Mouse (Mus musculus) forebrain, embryonic 16.5 days (tissue): ENCODE results near the gene Slc12a9. TPM values are rescaled to one million over a fixed set of nuclear protein-coding genes. Genes with fewer than 3 reads are reported as not detected.

Experiments
- ATAC-seq: fragments of 200-750 bp; cut with Nextera tagmentation; 2 replicates; pipeline ENCODE4 v1.8.0; 2017; ENCODE audit warnings: mild to moderate bottlenecking, moderate library complexity
- H3K27ac ChIP-seq: fragments of 300-500 bp; sonication (generic); 2 replicates; pipeline ENCODE4 v1.5.1; 2014; ENCODE audit warnings: low read length, control low read depth
- H3K27me3 ChIP-seq: fragments of 300-500 bp; sonication (generic); replicated peaks from 2 replicates; pipeline ENCODE4 v1.6.1; 2014; ENCODE audit warnings: low read length; ENCODE audit not compliant: control insufficient read depth, insufficient read depth
- H3K36me3 ChIP-seq: fragments of 300-500 bp; sonication (generic); 2 replicates; pipeline ENCODE4 v1.6.1; 2014; ENCODE audit not compliant: control insufficient read depth, insufficient read depth
- H3K4me1 ChIP-seq: fragments of 300-500 bp; sonication (generic); replicated peaks from 2 replicates; pipeline ENCODE4 v1.6.1; 2014; ENCODE audit warnings: low read length; ENCODE audit not compliant: control insufficient read depth, insufficient read depth
- H3K4me2 ChIP-seq: fragments of 300-500 bp; sonication (generic); 2 replicates; pipeline ENCODE4 v1.6.1; 2014; ENCODE audit warnings: mild to moderate bottlenecking, low read length, control low read depth
- H3K4me3 ChIP-seq: fragments of 300-500 bp; sonication (generic); replicated peaks from 2 replicates; pipeline ENCODE4 v1.5.1; 2014; ENCODE audit warnings: mild to moderate bottlenecking, low read length, control low read depth
- H3K9ac ChIP-seq: fragments of 300-500 bp; sonication (generic); replicated peaks from 2 replicates; pipeline ENCODE4 v1.6.1; 2014; ENCODE audit warnings: low read depth, low read length, control low read depth
- H3K9me3 ChIP-seq: fragments of 300-500 bp; sonication (generic); 2 replicates; pipeline ENCODE4 v1.6.1; 2016; ENCODE audit warnings: low read length; ENCODE audit not compliant: control insufficient read depth
- WGBS: fragments of 180-500 bp; shearing (Covaris S2); extraction: QIAGEN DNeasy Blood & Tissue Kit; methylation state at CpG from one replicate; pipeline ENCODE4 v1.1.7; 2014; 5-methylcytosine and 5-hydroxymethylcytosine counted together
- polyA plus RNA-seq: library from polyadenylated mRNA; unstranded; fragments of >200 nt; fragmentation: Nextera tagmentation; extraction: Ambion mirVana; gene quantifications from 2 replicates; pipeline ENCODE4 v1.2.1, GENCODE M21; 2015

Gene Slc12a9
- polyA plus RNA-seq, 1 experiment from 2014 or later, result 26.0 TPM

- ATAC-seq, result peak; percentile 98
- Histone ChIP-seq H3K9ac (peak within 1 kb of the TSS; percentile 76), H3K36me3 (peaks cover 34% of the 10 kb centered on the region), H3K4me2 (peak within 1 kb of the TSS; percentile 99), H3K27me3 (peaks cover 14% of the 10 kb centered on the region), H3K4me3 (peak within 1 kb of the TSS; percentile 71), H3K27ac (peak within 1 kb of the TSS; percentile 85), H3K4me1 (peaks cover 20% of the 10 kb centered on the region), H3K9me3 (no peaks in the 10 kb centered on the region)
- under 1% methylated on average over 52 of the region's 52 CpGs for WGBS
These were observed 39.3 kb downstream of the Slc12a9 start, which contains the start of gene Ufsp1 for GRCm38 (mm10) chr5:137293839-137294743. Gene Ufsp1, plus strand, starts transcription at chr5:137294629.

GRCm38 (mm10) chr5:137293282-137293681 lies 40.1 kb downstream of the Slc12a9 start:
- peaks cover 30% of the 10 kb centered on the region for H3K36me3 ChIP-seq
- H3K4me2 ChIP-seq, result peak overlapping the region; percentile 99
- H3K27me3 ChIP-seq, result peaks cover 17% of the 10 kb centered on the region
- peak overlapping the region; percentile 76 for H3K9ac ChIP-seq
- H3K4me3 ChIP-seq, result peak overlapping the region; percentile 71
- peak overlapping the region; percentile 85 for H3K27ac ChIP-seq
- peaks cover 27% of the 10 kb centered on the region for H3K4me1 ChIP-seq
- ATAC-seq, result no peak
- 0% methylated on average over 12 of the region's 15 CpGs for WGBS
- no peaks in the 10 kb centered on the region for H3K9me3 ChIP-seq

GRCm38 (mm10) chr5:137291381-137291926 lies 41.9 kb downstream of the Slc12a9 start:
- WGBS, result 79% methylated on average over 15 of the region's 15 CpGs
- peaks cover 21% of the 10 kb centered on the region for H3K27me3 ChIP-seq

GRCm38 (mm10) chr5:137290677-137291076 lies 42.7 kb downstream of the Slc12a9 start:
- H3K36me3 ChIP-seq, result peaks cover 4% of the 10 kb centered on the region
- ATAC-seq, result no peak
- WGBS, result 25% methylated on average over 15 of the region's 15 CpGs
- H3K4me2 ChIP-seq, result no peak overlapping the region
- H3K27me3 ChIP-seq, result peaks cover 21% of the 10 kb centered on the region
- H3K9ac ChIP-seq, result no peak overlapping the region
- no peaks in the 10 kb centered on the region for H3K9me3 ChIP-seq
- no peak overlapping the region for H3K27ac ChIP-seq
- H3K4me3 ChIP-seq, result no peak overlapping the region
- peaks cover 45% of the 10 kb centered on the region for H3K4me1 ChIP-seq

More at GRCm38 (mm10) chr5:137291381-137291926, 41.9 kb downstream of the Slc12a9 start:
- Histone ChIP-seq H3K9me3 (no peaks in the 10 kb centered on the region), H3K4me3 (no peak overlapping the region), H3K4me1 (peaks cover 42% of the 10 kb centered on the region), H3K36me3 (peaks cover 12% of the 10 kb centered on the region), H3K4me2 (no peak overlapping the region), H3K9ac (no peak overlapping the region), H3K27ac (no peak overlapping the region)
- no peak for ATAC-seq

GRCm38 (mm10) chr5:137289591-137290365 lies 43.6 kb downstream of the Slc12a9 start:
- Histone ChIP-seq H3K36me3 (no peaks in the 10 kb centered on the region), H3K27ac (no peak overlapping the region), H3K4me2 (no peak overlapping the region; the same call in 1 of the 2 replicates), H3K9me3 (no peaks in the 10 kb centered on the region), H3K27me3 (peaks cover 21% of the 10 kb centered on the region), H3K4me1 (peaks cover 41% of the 10 kb centered on the region), H3K4me3 (no peak overlapping the region), H3K9ac (no peak overlapping the region)
- no peak for ATAC-seq
- 48% methylated on average over 13 of the region's 13 CpGs for WGBS

- H3K9me3 ChIP-seq, result no peaks in the 10 kb centered on the region
- ATAC-seq, result no peak
- WGBS, result 3% methylated on average over 25 of the region's 25 CpGs
- H3K27ac ChIP-seq, result no peak overlapping the region
- H3K4me3 ChIP-seq, result peak overlapping the region; percentile 55
- H3K4me2 ChIP-seq, result peak overlapping the region; percentile 96
- H3K4me1 ChIP-seq, result peaks cover 40% of the 10 kb centered on the region
- no peaks in the 10 kb centered on the region for H3K36me3 ChIP-seq
- H3K27me3 ChIP-seq, result peaks cover 21% of the 10 kb centered on the region
- peak overlapping the region; percentile 29; the same call in 1 of the 2 replicates for H3K9ac ChIP-seq
These were observed 44.4 kb downstream of the Slc12a9 start for GRCm38 (mm10) chr5:137288999-137289470.

GRCm38 (mm10) chr5:137287953-137288743 lies 45.2 kb downstream of the Slc12a9 start:
- no peak overlapping the region for H3K27ac ChIP-seq

More at GRCm38 (mm10) chr5:137287953-137288743, 45.2 kb downstream of the Slc12a9 start:
- H3K4me2 ChIP-seq, result peak overlapping the region; percentile 96
- peak overlapping the region; percentile 55 for H3K4me3 ChIP-seq
- peak; percentile 18; the same call in 1 of the 2 replicates for ATAC-seq
- peaks cover 32% of the 10 kb centered on the region for H3K4me1 ChIP-seq
- peak overlapping the region; percentile 52 for H3K9ac ChIP-seq
- H3K27me3 ChIP-seq, result peaks cover 21% of the 10 kb centered on the region
- H3K36me3 ChIP-seq, result no peaks in the 10 kb centered on the region
- under 1% methylated on average over 52 of the region's 65 CpGs for WGBS
- H3K9me3 ChIP-seq, result no peaks in the 10 kb centered on the region
